Mouse (Mus musculus) urinary bladder, adult 18-20 months (tissue): ENCODE results near the gene Kansl2.

ENCODE experiments used
- DNase-seq, 2 experiments: peaks; one replicate each; pipeline ENCODE4 v3.0.0; 2022; ENCODE audit warnings: low spot score in 2 of 2, mixed read lengths in 2 of 2

The Kansl2 gene

DNA sequence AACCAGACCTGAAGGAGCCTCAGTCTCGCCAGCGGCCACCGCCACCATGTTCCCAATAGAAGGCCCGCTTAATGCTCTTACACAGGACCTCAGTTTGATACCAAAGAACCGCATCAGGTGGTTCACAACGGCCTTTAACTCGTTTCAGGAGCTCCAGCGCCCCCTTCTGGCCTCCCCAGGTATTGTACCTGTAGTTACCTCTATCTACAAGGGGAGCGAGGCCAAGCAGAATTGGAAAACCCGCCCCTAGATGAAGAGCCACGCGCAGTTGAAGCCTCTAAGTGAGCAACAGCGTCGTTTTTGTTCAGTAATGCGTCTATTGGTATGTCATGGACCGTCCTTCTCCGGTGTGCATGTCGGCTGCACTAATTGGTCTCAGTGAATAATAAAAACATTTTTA, 29.6 kb downstream of the Kansl2 start:
- DNase-seq = peak in 1 of 2 experiments; percentile 37

GRCm38 (mm10) chr15:98503317-98503716, 30.7 kb downstream of the Kansl2 start:
- no peak for DNase-seq

DNA sequence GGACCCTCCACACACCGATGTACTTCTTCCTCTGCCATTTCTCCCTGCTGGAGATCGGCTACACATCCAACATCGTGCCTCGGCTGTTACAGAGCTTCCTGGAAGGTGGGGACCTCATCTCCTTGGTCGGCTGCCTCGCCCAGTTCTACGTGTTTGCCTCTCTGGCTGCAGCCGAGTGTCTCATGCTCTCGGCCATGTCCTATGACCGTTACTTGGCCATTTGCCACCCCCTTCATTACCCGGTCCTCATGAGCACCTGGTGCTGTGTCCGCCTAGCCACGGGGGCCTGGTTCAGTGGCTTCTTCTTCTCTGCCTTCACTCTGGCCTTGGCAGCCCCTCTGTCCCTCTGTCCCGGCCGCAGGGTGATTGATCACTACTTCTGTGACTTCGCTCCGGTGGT, 36.4 kb downstream of the Kansl2 start:
- DNase-seq = no peak

- no peak for DNase-seq
These were observed 42.0 kb downstream of the Kansl2 start, which contains the start of gene Olfr279 for GRCm38 (mm10) chr15:98492102-98492501. Olfr279 (plus strand) TSS chr15:98492402.

DNA sequence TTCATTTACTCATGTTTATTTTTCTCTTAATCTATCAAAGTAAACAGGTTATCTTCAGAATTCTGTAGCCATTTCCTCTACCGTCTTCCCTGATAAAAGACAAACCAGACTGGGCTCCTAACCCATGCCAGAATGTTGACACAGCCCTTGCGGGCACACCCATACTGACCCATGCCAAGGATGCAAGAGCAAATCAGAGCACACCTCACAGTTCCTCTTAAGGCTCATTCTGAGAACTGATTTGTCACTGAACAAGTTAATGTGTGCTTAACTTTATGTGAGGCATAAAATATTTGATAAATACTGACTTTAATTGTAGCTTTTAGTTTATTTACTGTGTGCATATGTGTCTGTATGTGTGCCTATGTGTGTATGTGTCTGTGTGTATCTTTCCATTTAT, 42.7 kb downstream of the Kansl2 start:
- DNase-seq = no peak

DNA sequence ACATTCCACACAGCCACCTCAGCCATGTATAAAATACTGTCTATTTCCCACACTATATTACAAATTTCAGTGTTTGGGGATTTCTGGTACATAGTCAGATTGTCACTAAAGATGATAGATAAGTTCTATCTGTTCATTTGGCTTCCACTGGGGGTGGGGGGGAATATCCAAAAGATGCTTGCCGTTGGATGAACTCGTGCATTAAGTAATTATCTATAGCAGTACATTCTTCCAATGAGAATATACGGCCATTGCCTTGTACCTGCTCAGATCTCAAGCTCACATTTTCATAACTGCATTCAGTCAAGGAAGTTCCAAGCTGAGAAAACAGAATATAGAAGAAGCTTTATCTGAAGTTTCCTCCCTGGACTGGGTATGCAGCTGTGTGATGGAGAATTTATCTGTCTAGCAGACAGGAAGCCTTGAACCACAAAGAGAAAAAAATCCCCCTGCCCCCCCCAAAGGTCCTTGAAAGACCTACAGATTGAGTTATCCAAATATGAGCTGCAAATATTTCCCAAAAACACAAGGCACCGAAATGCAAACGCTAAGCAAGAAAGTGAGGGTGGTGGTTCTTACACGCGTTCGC, 47.5 kb downstream of the Kansl2 start:
- DNase-seq = no peak

GRCm38 (mm10) chr15:98483907-98484886, 49.9 kb downstream of the Kansl2 start:
- no peak for DNase-seq

- no peak for DNase-seq
These were observed 51.4 kb downstream of the Kansl2 start, which contains the start of gene Lalba for GRCm38 (mm10) chr15:98482701-98483100. Lalba (minus strand) TSS chr15:98482721.

- no peak for DNase-seq
These were observed 54.4 kb downstream of the Kansl2 start for GRCm38 (mm10) chr15:98479568-98480102.

- no peak for DNase-seq
These were observed 57.8 kb downstream of the Kansl2 start for GRCm38 (mm10) chr15:98476281-98476680.

DNA sequence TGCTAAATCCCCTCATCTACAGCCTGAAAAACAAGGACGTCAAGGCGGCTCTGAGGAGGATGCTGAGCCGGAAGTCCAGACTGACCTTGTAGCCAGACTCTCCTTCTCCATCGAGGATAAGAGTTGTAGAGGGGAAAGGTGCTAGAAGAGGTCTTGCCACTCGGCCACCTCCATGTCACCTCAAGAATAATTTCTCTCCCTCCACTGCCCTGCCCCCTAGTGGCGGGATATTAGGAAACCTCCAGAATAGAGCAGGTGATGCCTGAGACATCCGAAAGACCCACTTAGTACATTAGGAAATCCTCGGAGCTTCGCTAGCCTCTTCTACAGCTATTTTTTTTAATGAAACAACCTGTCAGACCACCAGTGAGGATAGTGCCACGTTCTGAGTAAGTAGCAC, 58.7 kb downstream of the Kansl2 start:
- peak in 1 of 2 experiments; percentile 19 for DNase-seq

DNA sequence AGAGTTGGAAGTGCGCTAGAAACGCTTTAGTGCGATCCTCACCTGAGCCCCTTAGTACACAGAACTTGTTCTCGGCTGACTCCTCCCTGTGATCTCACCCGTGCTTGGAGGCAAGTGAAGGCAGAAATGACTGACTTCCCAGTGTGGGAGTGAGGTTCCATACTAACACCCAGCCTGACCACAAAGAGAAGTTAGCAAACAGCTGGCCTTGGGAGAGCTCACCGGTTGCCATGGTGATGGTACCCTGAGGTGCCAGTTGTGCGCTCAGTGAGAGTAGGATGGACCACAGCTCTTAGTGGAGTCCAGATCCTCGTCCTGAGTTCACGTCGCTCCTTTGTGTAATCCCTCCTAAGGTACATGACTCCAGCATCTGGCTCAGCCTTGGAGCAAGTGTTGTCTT, 59.1 kb downstream of the Kansl2 start:
- no peak for DNase-seq

DNA sequence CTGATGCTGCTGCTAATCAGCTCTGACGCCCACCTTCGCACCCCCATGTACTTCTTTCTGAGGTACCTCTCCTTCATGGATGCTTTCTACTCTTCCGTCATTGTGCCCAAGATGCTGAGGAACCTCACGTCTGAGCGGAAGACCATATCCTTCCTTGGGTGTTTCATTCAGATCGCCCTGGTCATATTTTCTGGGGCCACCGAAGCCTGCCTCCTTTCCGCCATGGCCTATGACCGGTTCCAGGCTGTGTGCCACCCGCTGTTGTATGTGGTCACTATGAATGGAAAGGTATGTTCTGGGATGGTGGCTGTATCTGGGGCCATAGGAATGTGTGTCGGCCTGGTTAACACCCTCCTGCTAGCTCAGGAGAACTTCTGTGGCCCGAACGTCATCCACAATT, 62.5 kb downstream of the Kansl2 start:
- no peak for DNase-seq

DNA sequence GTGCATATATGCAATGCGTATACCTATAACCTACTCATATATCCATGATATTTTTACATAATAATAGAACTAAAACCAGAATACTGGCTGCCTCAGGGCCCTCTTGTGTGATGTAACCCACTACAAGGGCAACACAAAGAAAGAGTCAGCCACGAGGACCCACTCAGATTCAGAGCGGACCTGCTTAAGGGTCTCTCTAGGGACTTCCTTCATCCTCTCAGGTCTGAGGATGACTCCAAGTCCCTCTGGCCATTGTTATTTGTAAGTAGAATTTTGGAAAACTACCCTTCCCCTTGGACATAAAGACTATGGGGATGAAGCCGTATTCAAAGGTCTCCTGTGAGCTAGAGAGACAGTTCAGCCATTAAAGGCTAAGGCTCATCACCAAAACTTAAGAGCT, 64.5 kb downstream of the Kansl2 start, which contains the start of gene OR5BS1P:
TSS of gene OR5BS1P (plus strand) at position 301 of the 400 bp plus-strand sequence.
- no peak for DNase-seq
